Mouse (Mus musculus) neural tube, embryonic 11.5 days (tissue): Measurements from ENCODE around the gene BC052040. TPM values are rescaled to one million over a fixed set of nuclear protein-coding genes. Genes with fewer than 3 reads are reported as not detected.

Experiments used
- ATAC-seq: fragments of 200-750 bp; cut with Nextera tagmentation; 2 replicates; pipeline ENCODE4 v1.8.0; 2017; ENCODE audit warnings: moderate number of reproducible peaks, mild to moderate bottlenecking, moderate TSS enrichment, moderate library complexity; ENCODE audit not compliant: insufficient read depth, low FRiP score, low TSS enrichment
- DNase-seq: peaks from one replicate; pipeline ENCODE4 v3.0.0-alpha.2; 2015; ENCODE audit warnings: low spot score
- H3K27ac ChIP-seq: fragments of 300-500 bp; sonication (generic); 2 replicates; pipeline ENCODE4 v1.5.1; 2014; ENCODE audit warnings: low read depth, mild to moderate bottlenecking, low read length
- H3K27me3 ChIP-seq: fragments of 300-500 bp; sonication (generic); 2 replicates; pipeline ENCODE4 v1.6.1; 2014; ENCODE audit warnings: mild to moderate bottlenecking, low read length, mixed read lengths; ENCODE audit not compliant: control insufficient read depth, insufficient read depth
- H3K36me3 ChIP-seq: fragments of 300-500 bp; sonication (generic); 2 replicates; pipeline ENCODE4 v1.6.1; 2014; ENCODE audit warnings: mild to moderate bottlenecking, low read length, moderate library complexity, mixed read lengths; ENCODE audit not compliant: control insufficient read depth, insufficient read depth
- H3K4me1 ChIP-seq: fragments of 300-500 bp; sonication (generic); 2 replicates; pipeline ENCODE4 v1.6.1; 2014; ENCODE audit warnings: low read length, mixed read lengths; ENCODE audit not compliant: control insufficient read depth, insufficient read depth
- H3K4me2 ChIP-seq: fragments of 300-500 bp; sonication (generic); 2 replicates; pipeline ENCODE4 v1.6.1; 2014; ENCODE audit warnings: low read depth, mild to moderate bottlenecking, moderate library complexity
- H3K4me3 ChIP-seq: fragments of 300-500 bp; sonication (generic); 2 replicates; pipeline ENCODE4 v1.5.1; 2014; ENCODE audit warnings: low read depth, low read length
- H3K9ac ChIP-seq: fragments of 300-500 bp; sonication (generic); 2 replicates; pipeline ENCODE4 v1.6.1; 2014; ENCODE audit warnings: mild to moderate bottlenecking, low read length
- H3K9me3 ChIP-seq: fragments of 300-500 bp; sonication (generic); 2 replicates; pipeline ENCODE4 v1.6.1; 2016; ENCODE audit warnings: low read length; ENCODE audit not compliant: control insufficient read depth
- WGBS: fragments of 180-500 bp; shearing (Covaris S2); extraction: QIAGEN DNeasy Blood & Tissue Kit; methylation state at CpG from one replicate; pipeline ENCODE4 v1.1.7; 2014; 5-methylcytosine and 5-hydroxymethylcytosine counted together
- microRNA counts: library from miRNA; unstranded; fragments of <30 nt; microRNA quantifications from one replicate; lab custom pipeline; 2015
- microRNA-seq: library from miRNA; unstranded; fragments of <30 nt; microRNA quantifications from one replicate; pipeline ENCODE4, GENCODE M21; 2016
- polyA plus RNA-seq: library from polyadenylated mRNA; unstranded; fragments of >200 nt; fragmentation: Nextera tagmentation; extraction: Ambion mirVana; gene quantifications from 2 replicates; pipeline ENCODE4 v1.2.1, GENCODE M21; 2014

The BC052040 gene
- polyA plus RNA-seq, 1 experiment from 2014 or later = 19.9 TPM

DNA sequence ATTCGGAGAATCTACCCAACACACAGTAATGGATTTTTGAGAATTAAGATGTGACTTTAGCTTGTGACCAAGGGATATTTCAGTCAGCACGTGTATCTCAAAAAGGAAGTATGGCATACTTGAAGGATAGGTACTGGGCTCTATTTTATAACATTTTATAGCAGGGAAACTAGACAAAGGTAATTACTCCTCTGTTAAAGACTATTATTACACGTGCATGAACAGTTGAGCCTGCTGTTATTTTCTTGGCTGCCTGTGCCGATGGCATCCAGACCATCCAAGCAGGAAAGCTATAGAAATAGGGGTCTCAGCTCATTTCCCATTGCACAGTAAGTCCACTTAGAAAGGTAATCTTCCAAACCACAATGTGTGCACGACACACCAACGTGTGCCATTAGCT is 232.2 kb downstream of the BC052040 start:
- Histone ChIP-seq H3K9ac (no peak overlapping the region), H3K9me3 (no peaks in the 10 kb centered on the region), H3K4me3 (no peak overlapping the region), H3K27ac (no peak overlapping the region), H3K4me1 (0 out of 2 replicates have a peak, but pooled peaks cover 6% of the 10 kb centered on the region), H3K36me3 (no peaks in the 10 kb centered on the region), H3K4me2 (no peak overlapping the region), H3K27me3 (no peaks in the 10 kb centered on the region)
- 48% methylated on average over 6 of the region's 6 CpGs for WGBS
- ATAC-seq (no peak), DNase-seq (no peak)

DNA sequence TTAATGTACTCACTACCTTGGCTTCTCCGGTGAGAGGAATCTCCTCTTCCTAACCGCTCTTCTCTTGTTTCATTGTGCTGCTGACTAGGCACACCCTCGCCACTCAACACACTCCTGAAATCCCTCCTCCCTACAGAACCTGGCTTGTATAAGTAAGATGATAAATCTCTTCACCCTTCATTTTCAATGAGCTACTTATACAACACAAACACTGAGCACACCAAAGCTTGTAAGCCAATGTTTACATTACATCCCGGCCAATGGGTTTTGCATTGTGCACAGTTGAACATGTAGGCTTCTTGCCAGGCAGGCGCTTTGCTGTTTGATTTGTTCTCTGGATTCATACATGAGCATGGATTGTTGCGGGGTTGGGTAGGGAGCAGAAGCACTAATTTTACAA is 236.4 kb downstream of the BC052040 start:
- Histone ChIP-seq H3K4me3 (no peak overlapping the region), H3K4me2 (no peak overlapping the region), H3K27me3 (no peaks in the 10 kb centered on the region), H3K9me3 (no peaks in the 10 kb centered on the region), H3K4me1 (0 out of 2 replicates have a peak, but pooled peaks cover 4% of the 10 kb centered on the region), H3K36me3 (no peaks in the 10 kb centered on the region), H3K9ac (no peak overlapping the region), H3K27ac (no peak overlapping the region)
- WGBS = 90% methylated on average over 6 of the region's 6 CpGs
- no peak for ATAC-seq
- no peak for DNase-seq

DNA sequence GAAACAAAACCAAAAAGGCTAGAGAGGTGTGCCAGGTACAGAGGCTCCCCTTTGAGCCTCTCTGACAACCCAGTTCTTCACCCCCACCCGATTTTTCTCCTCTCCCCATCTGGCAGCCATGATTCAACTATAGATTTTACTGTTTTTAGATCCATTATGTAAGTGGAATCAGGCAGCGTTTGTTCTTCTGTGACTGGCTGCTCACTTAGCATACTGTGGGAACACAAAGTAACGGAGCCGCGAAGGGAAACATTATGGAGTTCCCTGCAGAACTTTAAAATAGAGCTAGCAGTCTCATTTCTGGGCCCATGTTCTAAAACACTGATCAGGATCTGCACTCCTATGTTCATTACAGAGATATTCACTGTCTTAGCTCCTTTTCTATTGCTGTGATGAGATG is 240.8 kb downstream of the BC052040 start:
- WGBS = 92% methylated on average over 5 of the region's 5 CpGs
- H3K27me3 ChIP-seq = no peaks in the 10 kb centered on the region
- DNase-seq = no peak

More for the DNA sequence above, 240.8 kb downstream of the BC052040 start:
- H3K9me3 ChIP-seq = no peaks in the 10 kb centered on the region
- no peak overlapping the region for H3K4me3 ChIP-seq
- no peak overlapping the region for H3K9ac ChIP-seq
- H3K27ac ChIP-seq = no peak overlapping the region
- no peaks in the 10 kb centered on the region for H3K36me3 ChIP-seq
- ATAC-seq = no peak
- H3K4me1 ChIP-seq = no peaks in the 10 kb centered on the region
- no peak overlapping the region for H3K4me2 ChIP-seq

MicroRNA genes within 50 kb of the gene (microRNA counts, 519-probe panel; counts per million panel counts)
- 4,077 counts per million, percentile 76 among the panel's probes with 10 or more counts for microRNA mmu-miR-1951 (lab: Ali Mortazavi, UCI)

Small RNAs within 50 kb of the gene (microRNA-seq; reads per million reads assigned to microRNA genes)
- not detected for gene Mir1951
